In genomic region chr7:16618661-16619211, GRCm38 (mm10) we compare ENCODE assay signal across 9 mouse cellular contexts. TPM values are rescaled to one million over a fixed set of nuclear protein-coding genes. Genes with fewer than 3 reads are reported as not detected.
DNase-seq lines count a peak whose midpoint lies in the region; ATAC-seq and TF ChIP-seq lines count a peak whose summit lies in the region.
"Had no signal": no experiment of that assay in that cellular context is flagged by ENCODE, and none has a peak within 500 bp of the region (broad histone marks: within the 10 kb centered on the region; RNA-seq: fewer than 3 reads in every experiment).

No protein-coding gene starts in this region.

- no peak for ATAC-seq in forebrain, embryonic 15.5 days (replicated peaks)
- ATAC-seq in megakaryocyte, adult 5-6 weeks (ENCODE audit: poor library complexity, severe bottlenecking), result 0 out of 2 replicates have a peak, but pooled peaks have one; percentile 16
- ATAC-seq in monocyte, adult 5-6 weeks (replicated peaks; ENCODE audit: insufficient number of reproducible peaks, low FRiP score, low TSS enrichment, poor library complexity, severe bottlenecking), result no peak

- H3K27me3 ChIP-seq in MEL (ENCODE audit: control insufficient read depth in 1 of 2, insufficient read depth in 2 of 2, low read length in 2 of 2), result no peaks in the 10 kb centered on the region
- H3K27me3 ChIP-seq in forebrain, embryonic 15.5 days, result 0 out of 2 replicates have a peak, but pooled peaks cover 4% of the 10 kb centered on the region

- TF ChIP-seq POLR2A in MEL (IDR thresholded peaks at IDR 0.05; ENCODE audit: control insufficient read depth in 1 of 2, insufficient read depth in 1 of 2, low read depth in 1 of 2, low read length in 2 of 2, poor library complexity in 1 of 2), result no peak

- no peak overlapping the region for H3K27ac ChIP-seq in MEL (ENCODE audit: control insufficient read depth, low read depth, low read length)
- peak overlapping the region; percentile 73 for H3K27ac ChIP-seq in brown adipose tissue, adult 24 weeks (replicated peaks; ENCODE audit: low read depth, low read length)
- H3K27ac ChIP-seq in forebrain, embryonic 15.5 days (replicated peaks), result no peak overlapping the region
- no peak overlapping the region for H3K27ac ChIP-seq in left cerebral cortex, adult 2 months

- peak; percentile 54 for TF ChIP-seq RAD21 in MEL (IDR thresholded peaks at IDR 0.05; ENCODE audit: low read depth, low read length)

- H3K36me3 ChIP-seq in MEL (ENCODE audit: control insufficient read depth in 1 of 2, insufficient read depth in 2 of 2, low read length in 2 of 2), result peaks cover 0 to 10% of the 10 kb centered on the region in 2 experiments; a peak in 2 of 4 replicates
- no peaks in the 10 kb centered on the region for H3K36me3 ChIP-seq in forebrain, embryonic 15.5 days

- H3K9ac ChIP-seq in MEL (ENCODE audit: control insufficient read depth, low read depth, low read length, poor library complexity, severe bottlenecking), result peak overlapping the region; percentile 34
- H3K9ac ChIP-seq in forebrain, embryonic 15.5 days (replicated peaks), result peak overlapping the region; percentile 11; the same call in 1 of the 2 replicates

- peaks cover 10% of the 10 kb centered on the region for H3K79me2 ChIP-seq in MEL (ENCODE audit: control insufficient read depth, insufficient read depth, low read length, poor library complexity)

- intact Hi-C loops in left cerebral cortex, adult 2 months (cut with DNase I), result loop anchor here (2.0 to 5.0 kb wide), 2 partner anchors 154 to 321 kb away; no protein-coding TSS in a partner anchor

- H3K4me1 ChIP-seq in MEL (ENCODE audit: control insufficient read depth in 1 of 2, insufficient read depth in 2 of 2, low read length in 2 of 2), result peaks cover 7 to 12% of the 10 kb centered on the region in 2 experiments
- H3K4me1 ChIP-seq in brown adipose tissue, adult 24 weeks (ENCODE audit: control insufficient read depth, insufficient read depth, insufficient read length, low read length), result peaks cover 2% of the 10 kb centered on the region; the same call in 1 of the 2 replicates
- H3K4me1 ChIP-seq in forebrain, embryonic 15.5 days, result peaks cover 14% of the 10 kb centered on the region

- TF ChIP-seq CTCF in MEL (IDR thresholded peaks at IDR 0.05 in 2 of 3, conservative IDR thresholded peaks at IDR 0.05 in 1 of 3; ENCODE audit: control insufficient read depth in 1 of 3, insufficient read depth in 1 of 3, low read depth in 2 of 3, low read length in 3 of 3, poor library complexity in 1 of 3, severe bottlenecking in 1 of 3), result peak; percentile 27 to 64 (median 62)
- TF ChIP-seq CTCF in left cerebral cortex, adult 2 months (IDR thresholded peaks at IDR 0.05), result peak; percentile 67

- DNase-seq in MEL (ENCODE audit: low read depth, low spot score), result peak; percentile 54
- DNase-seq in heart, postnatal 4 days, result peak; percentile 85
- DNase-seq in left cerebral cortex, adult 2 months (ENCODE audit: extremely low spot score in 1 of 2, low spot score in 2 of 2), result peak; percentile 39 to 65
- peak; percentile 55 for DNase-seq in skeletal muscle tissue, adult 2 months (ENCODE audit: low read depth, low spot score)

- WGBS in forebrain, embryonic 15.5 days, result 3% methylated on average over 30 of the region's 30 CpGs

- H3K4me2 ChIP-seq in forebrain, embryonic 15.5 days (replicated peaks), result peak overlapping the region; percentile 34

- peak overlapping the region; percentile 43 to 59 for H3K4me3 ChIP-seq in MEL (ENCODE audit: control insufficient read depth in 1 of 2, insufficient read depth in 1 of 2, low read depth in 2 of 2, low read length in 2 of 2)
- H3K4me3 ChIP-seq in brown adipose tissue, adult 24 weeks (ENCODE audit: insufficient read depth, low read depth, low read length), result peak overlapping the region; percentile 53
- peak overlapping the region; percentile 14 for H3K4me3 ChIP-seq in forebrain, embryonic 15.5 days
- peak overlapping the region; percentile 36 for H3K4me3 ChIP-seq in left cerebral cortex, adult 2 months

- no peak for TF ChIP-seq EP300 in MEL (IDR thresholded peaks at IDR 0.05; ENCODE audit: low read depth in 1 of 2, low read length in 2 of 2)

- no peaks in the 10 kb centered on the region for H3K9me3 ChIP-seq in MEL (replicated peaks; ENCODE audit: insufficient read depth, low read length)
- no peaks in the 10 kb centered on the region for H3K9me3 ChIP-seq in forebrain, embryonic 15.5 days

TF ChIP-seq in MEL, 35 proteins besides CTCF, POLR2A, EP300 and RAD21:
- TF ChIP-seq TBP (IDR thresholded peaks at IDR 0.05; ENCODE audit: low read depth, low read length) (no peak), MAFK (IDR thresholded peaks at IDR 0.05; ENCODE audit: borderline replicate concordance, low read depth, low read length) (no peak), USF2 (IDR thresholded peaks at IDR 0.05; ENCODE audit: borderline replicate concordance in 1 of 2, insufficient read depth in 1 of 2, low read depth in 1 of 2, low read length in 2 of 2) (no peak), NELFE (IDR thresholded peaks at IDR 0.05; ENCODE audit: low read depth, low read length) (no peak), BHLHE40 (IDR thresholded peaks at IDR 0.05; ENCODE audit: borderline replicate concordance, low read depth, low read length) (no peak), SMC3 (IDR thresholded peaks at IDR 0.05; ENCODE audit: low read depth, low read length) (peak; percentile 48), POLR2AphosphoS2 (IDR thresholded peaks at IDR 0.05; ENCODE audit: low read length) (no peak), ZKSCAN1 (IDR thresholded peaks at IDR 0.05; ENCODE audit: low read depth, low read length) (no peak), MAZ (IDR thresholded peaks at IDR 0.05; ENCODE audit: low read depth, low read length) (no peak), GABPA (IDR thresholded peaks at IDR 0.05; ENCODE audit: low read depth, low read length) (no peak), ZMIZ1 (IDR thresholded peaks at IDR 0.05; ENCODE audit: low read depth, low read length) (no peak), MEF2A (IDR thresholded peaks at IDR 0.05; ENCODE audit: extremely low read depth, insufficient replicate concordance, low read depth, low read length, poor library complexity, severe bottlenecking) (no peak), NRF1 (IDR thresholded peaks at IDR 0.05; ENCODE audit: insufficient read depth, low read depth, low read length, poor library complexity, severe bottlenecking) (no peak), POLR2AphosphoS5 (IDR thresholded peaks at IDR 0.05; ENCODE audit: borderline replicate concordance, low read depth, low read length) (no peak), GATA1 (IDR thresholded peaks at IDR 0.05; ENCODE audit: low read depth, low read length) (no peak), SIN3A (IDR thresholded peaks at IDR 0.05; ENCODE audit: low read length) (peak; percentile 42; the same call in 1 of the 2 replicates)

RNA-seq across cellular contexts. Expression of gene Arhgap35, which starts 3.9 kb away (rescaled TPM):
- total RNA-seq in MEL (2012; rRNA removed), result 6.7 and 7.4 TPM in 2 replicates
- polyA plus RNA-seq in MEL (2012; ENCODE audit: insufficient read depth in 1 of 2, insufficient read length in 2 of 2, low read depth in 1 of 2, low replicate concordance in 2 of 2, missing spikeins in 1 of 2), result 10 to 100 TPM in 1 of 2 experiments, not detected in 1; 13.4 TPM
- polyA plus RNA-seq in brown adipose tissue, adult 24 weeks (2012; ENCODE audit: insufficient read depth, insufficient read length, missing spikeins), result 19.4 and 33.3 TPM in 2 replicates
- 37.5 and 38.9 TPM in 2 replicates for polyA plus RNA-seq in forebrain, embryonic 15.5 days (2015; fragmentation: Nextera tagmentation; extraction: Ambion mirVana)
- total RNA-seq in heart, postnatal 4 days (2021), result 10 to 100 TPM; 71.9 to 74.5 TPM
- 100 to 1,000 TPM; 138 to 140 TPM for total RNA-seq in left cerebral cortex, adult 2 months (2021)
- 3.9 and 4.1 TPM in 2 replicates for total RNA-seq in megakaryocyte, adult 5-6 weeks (2015)
- total RNA-seq in megakaryocyte, adult 5-6 weeks (2017), result 2.6 and 4.1 TPM in 2 replicates
- 6.5 to 9.8 TPM (median 8.2 TPM) in 3 replicates for total RNA-seq in monocyte, adult 5-6 weeks (2017)

RNA-seq across cellular contexts. Expression of gene Ceacam15, which starts 56.8 kb away (rescaled TPM):
- not detected in 2 replicates for total RNA-seq in MEL (2012; rRNA removed)
- polyA plus RNA-seq in MEL (2012; ENCODE audit: insufficient read depth in 1 of 2, insufficient read length in 2 of 2, low read depth in 1 of 2, low replicate concordance in 2 of 2, missing spikeins in 1 of 2), result not detected
- polyA plus RNA-seq in brown adipose tissue, adult 24 weeks (2012; ENCODE audit: insufficient read depth, insufficient read length, missing spikeins), result not detected in 2 replicates
- not detected in 2 replicates for polyA plus RNA-seq in forebrain, embryonic 15.5 days (2015; fragmentation: Nextera tagmentation; extraction: Ambion mirVana)
- under 1 TPM; 0.38 to 0.64 TPM for total RNA-seq in heart, postnatal 4 days (2021)
- total RNA-seq in left cerebral cortex, adult 2 months (2021), result not detected
- total RNA-seq in megakaryocyte, adult 5-6 weeks (2015), result not detected in 2 replicates
- not detected in 2 replicates for total RNA-seq in megakaryocyte, adult 5-6 weeks (2017)
- not detected in 3 replicates for total RNA-seq in monocyte, adult 5-6 weeks (2017)
- polyA plus RNA-seq: large intestine, adult 2 months had no signal
